Comparison of ENCODE assay signal across 11 mouse cellular contexts in the genomic region with DNA sequence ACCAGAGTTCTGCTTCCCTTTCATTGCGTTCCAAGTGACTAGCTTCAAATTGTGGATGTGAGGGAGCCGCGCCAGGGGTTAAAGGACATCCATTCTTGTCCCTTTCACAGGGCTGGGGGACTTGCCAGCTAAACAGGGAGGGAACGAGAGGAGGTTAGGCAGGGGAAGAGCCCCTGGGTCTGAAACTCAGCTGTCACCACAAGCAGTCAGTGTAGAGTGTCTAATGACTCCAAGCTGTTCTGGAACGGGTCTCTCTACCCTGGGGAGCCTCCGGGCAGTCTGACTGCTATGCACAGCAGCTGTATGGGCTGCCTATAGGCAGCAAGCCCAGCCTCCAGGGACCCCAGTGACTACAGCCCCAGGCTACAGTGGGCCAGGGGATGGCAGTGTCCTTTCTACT. TPM values are rescaled to one million over a fixed set of nuclear protein-coding genes. Genes with fewer than 3 reads are reported as not detected.
DNase-seq lines count a peak whose midpoint lies in the region; ATAC-seq and TF ChIP-seq lines count a peak whose summit lies in the region.
"Had no signal": no experiment of that assay in that cellular context is flagged by ENCODE, and none has a peak within 500 bp of the region (broad histone marks: within the 10 kb centered on the region; RNA-seq: fewer than 3 reads in every experiment).

No protein-coding gene starts in this region.

- intact Hi-C loops in gastrocnemius, postnatal 36 days (cut with DNase I), result no loop called here

- H3K9me3 ChIP-seq in neural tube, embryonic 15.5 days (replicated peaks), result no peaks in the 10 kb centered on the region
- H3K9me3 ChIP-seq in liver, postnatal 0 days (ENCODE audit: low read length), result no peaks in the 10 kb centered on the region

- no peak overlapping the region for H3K4me2 ChIP-seq in neural tube, embryonic 15.5 days
- no peak overlapping the region for H3K4me2 ChIP-seq in liver, postnatal 0 days (ENCODE audit: low read depth, low read length)

- no peaks in the 10 kb centered on the region for H3K4me1 ChIP-seq in neural tube, embryonic 15.5 days
- no peaks in the 10 kb centered on the region for H3K4me1 ChIP-seq in liver, postnatal 0 days (ENCODE audit: insufficient read depth)

- peak; percentile 9 for DNase-seq in gastrocnemius, postnatal 10 days
- DNase-seq in gastrocnemius, postnatal 36 days, result no peak
- peak; percentile 24 for DNase-seq in neural tube, embryonic 10.5 days (ENCODE audit: extremely low spot score, low spot score)
- peak; percentile 49 for DNase-seq in mesoderm, embryonic 11.5 days (ENCODE audit: low read depth, low spot score)
- no peak for DNase-seq in B cell, adult 2 months
- DNase-seq in liver, postnatal 0 days, result no peak
- DNase-seq: right cerebral cortex, postnatal 25 days had no signal

- no peak overlapping the region for H3K4me3 ChIP-seq in neural tube, embryonic 15.5 days (replicated peaks)
- no peak overlapping the region for H3K4me3 ChIP-seq in liver, postnatal 0 days (ENCODE audit: low read depth, low read length)
- H3K4me3 ChIP-seq: erythroblast, embryonic 14.5 days had no signal

- H3K9ac ChIP-seq in neural tube, embryonic 15.5 days (replicated peaks), result no peak overlapping the region
- H3K9ac ChIP-seq in liver, postnatal 0 days (replicated peaks), result no peak overlapping the region

- 37% methylated on average over 6 of the region's 6 CpGs for WGBS in neural tube, embryonic 15.5 days
- WGBS in liver, postnatal 0 days (ENCODE audit: insufficient replicate concordance), result 75% methylated on average over 6 of the region's 6 CpGs

- no peaks in the 10 kb centered on the region for H3K36me3 ChIP-seq in neural tube, embryonic 15.5 days
- no peaks in the 10 kb centered on the region for H3K36me3 ChIP-seq in liver, postnatal 0 days (replicated peaks; ENCODE audit: insufficient read depth, low read length)

- ATAC-seq in neural tube, embryonic 15.5 days (ENCODE audit: low FRiP score), result no peak
- no peak for ATAC-seq in monocyte, adult 5-6 weeks (replicated peaks; ENCODE audit: insufficient number of reproducible peaks, low FRiP score, low TSS enrichment, poor library complexity, severe bottlenecking)
- no peak for ATAC-seq in liver, postnatal 0 days

- TF ChIP-seq CTCF in liver, postnatal 0 days (IDR thresholded peaks at IDR 0.05; ENCODE audit: low read depth), result no peak

- no peaks in the 10 kb centered on the region for H3K27me3 ChIP-seq in neural tube, embryonic 15.5 days (replicated peaks)
- H3K27me3 ChIP-seq in liver, postnatal 0 days (ENCODE audit: insufficient read depth, low read length), result no peaks in the 10 kb centered on the region

- no peak overlapping the region for H3K27ac ChIP-seq in neural tube, embryonic 15.5 days (replicated peaks)
- H3K27ac ChIP-seq in liver, postnatal 0 days (ENCODE audit: low read depth), result no peak overlapping the region
- H3K27ac ChIP-seq: macrophage had no signal

- no peak for TF ChIP-seq EP300 in liver, postnatal 0 days (IDR thresholded peaks at IDR 0.05; ENCODE audit: low read depth)

RNA-seq across cellular contexts. Expression of a gene that starts 38.0 kb away (rescaled TPM):
- total RNA-seq in gastrocnemius, postnatal 10 days (2021), result 1 to 10 TPM; 3.4 to 7.2 TPM
- total RNA-seq in gastrocnemius, postnatal 36 days (2021), result 1 to 10 TPM; 1.0 to 1.3 TPM
- 3.5 and 4.3 TPM in 2 replicates for polyA plus RNA-seq in neural tube, embryonic 15.5 days (2015; fragmentation: Nextera tagmentation; extraction: Ambion mirVana)
- total RNA-seq in monocyte, adult 5-6 weeks (2017), result not detected in 3 replicates
- 1.5 and 1.6 TPM in 2 replicates for polyA plus RNA-seq in liver, postnatal 0 days (2015; fragmentation: Nextera tagmentation; extraction: Ambion mirVana)
- polyA plus RNA-seq: macrophage had no signal

Comparison
In these comparisons a context has a peak if more than half of its experiments do, and no peak if none do; other contexts are left out.
1. DNase-seq: peak in gastrocnemius, postnatal 10 days (single experiment), neural tube, embryonic 10.5 days (single experiment) and mesoderm, embryonic 11.5 days (single experiment); none in gastrocnemius, postnatal 36 days (0 of 2), B cell, adult 2 months (0 of 2) and liver, postnatal 0 days (single experiment).